Mouse (Mus musculus): ENCODE results near the gene Dennd1b. TPM values are rescaled to one million over a fixed set of nuclear protein-coding genes. Genes with fewer than 3 reads are reported as not detected.

Dennd1b gene
- total RNA-seq (2021): 10 to 100 TPM; 18.9 to 20.0 TPM

GRCm38 (mm10) chr1:138963161-138963867, at the start of gene Dennd1b:
TSS of gene Dennd1b (plus strand) at chr1:138963435.
- DNase-seq: peak; percentile 61
- intact Hi-C loops (cut with DNase I): no loop called here

DNA sequence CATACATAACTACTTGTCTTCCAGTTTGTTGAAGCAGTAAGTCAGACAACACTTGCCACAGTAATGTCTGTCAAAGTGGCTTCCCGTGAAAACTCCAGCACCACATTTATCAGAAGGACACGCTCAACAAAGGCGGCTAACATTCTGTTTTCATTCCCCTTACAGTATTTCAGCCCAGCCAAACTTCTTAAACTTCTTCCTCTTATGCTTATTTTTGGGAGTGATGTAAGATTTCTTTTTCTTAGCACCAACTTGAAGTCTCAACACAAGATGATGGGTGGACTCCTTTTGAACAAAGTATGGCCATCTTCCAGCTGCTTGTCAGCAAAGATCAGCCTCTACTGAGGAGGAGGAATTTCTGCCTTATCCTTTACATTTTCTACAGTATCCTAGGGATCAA, 47.6 kb upstream of the Dennd1b start:
- no peak for DNase-seq
- intact Hi-C loops (cut with DNase I): no loop called here

DNA sequence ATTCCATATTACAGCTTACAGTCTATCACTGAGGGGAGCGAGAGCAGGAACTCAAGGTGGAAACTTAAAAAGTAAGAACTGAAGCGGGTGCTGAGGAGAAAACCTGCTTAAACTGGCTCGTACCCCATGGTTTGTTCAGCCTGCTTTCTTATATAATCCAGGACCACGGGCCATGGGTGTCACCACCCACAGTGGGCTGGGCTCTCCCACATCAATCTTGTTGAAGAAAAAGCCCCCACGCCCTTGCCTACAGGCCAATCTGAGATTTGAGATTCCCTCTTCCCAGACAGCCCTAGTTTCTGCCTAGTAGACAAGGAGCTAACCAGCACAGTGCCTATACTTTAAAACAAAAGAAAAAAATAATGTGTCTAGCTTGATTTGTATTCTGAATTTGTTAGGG, 43.6 kb upstream of the Dennd1b start:
- intact Hi-C loops (cut with DNase I): no loop called here
- DNase-seq: no peak

DNA sequence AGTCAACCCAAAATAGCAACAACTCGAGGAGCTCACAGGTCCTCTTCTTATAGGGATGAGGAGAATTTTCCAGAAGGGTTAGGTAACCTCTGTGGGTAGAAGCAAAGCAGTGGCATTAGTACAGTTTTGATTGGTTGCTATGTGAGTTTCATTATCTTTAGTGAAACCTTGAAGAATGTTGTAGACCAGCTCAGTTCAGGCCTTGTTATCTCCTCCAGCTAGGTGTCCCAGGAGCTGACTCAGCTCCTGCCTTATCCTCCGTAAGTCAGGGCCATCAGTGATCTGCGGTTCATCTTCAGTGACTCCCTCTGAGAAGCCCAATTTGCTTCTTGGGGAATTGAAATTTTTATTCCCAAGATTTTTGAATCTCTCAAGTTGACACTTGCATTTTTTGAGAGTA, 43.2 kb upstream of the Dennd1b start:
- intact Hi-C loops (cut with DNase I): no loop called here
- DNase-seq: no peak

DNA sequence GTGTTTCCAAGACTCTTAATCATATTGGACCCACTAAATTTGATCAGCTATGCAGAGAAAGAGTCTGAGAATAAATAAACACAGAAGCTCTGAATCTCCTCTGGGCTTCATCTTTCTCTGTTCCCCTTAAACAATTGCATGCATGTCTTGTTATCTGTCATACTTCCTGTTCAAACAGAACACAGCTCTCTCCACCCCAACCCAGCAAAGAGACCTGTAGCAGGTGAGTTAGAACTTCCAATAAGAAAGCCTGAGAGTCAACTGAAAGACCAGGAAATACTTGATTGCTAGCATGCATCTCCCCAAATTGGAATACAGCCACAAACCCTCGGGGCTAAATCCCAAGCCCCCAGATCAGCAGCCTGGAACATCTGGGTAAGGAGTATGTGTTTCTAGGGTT, 42.4 kb upstream of the Dennd1b start:
- DNase-seq: no peak
- intact Hi-C loops (cut with DNase I): no loop called here

DNA sequence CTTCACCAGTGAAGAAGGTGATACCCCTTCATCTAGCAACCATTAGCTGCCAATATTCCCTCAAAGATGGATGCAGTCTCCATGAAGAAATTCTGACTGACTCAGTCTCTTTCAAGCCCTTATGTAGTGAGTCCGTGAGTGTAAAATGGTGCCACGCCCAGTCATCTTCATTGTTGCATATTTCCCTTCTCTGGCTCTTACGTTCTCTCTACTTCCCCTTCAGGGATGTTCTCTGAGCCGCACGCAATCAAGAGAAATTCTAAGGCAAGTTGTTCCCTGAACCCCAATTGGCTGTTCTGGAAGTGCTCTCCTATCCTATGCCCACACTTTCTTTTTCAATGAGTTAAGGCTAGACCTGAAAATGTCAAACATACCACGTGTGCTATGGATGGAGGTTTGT, 40.3 kb upstream of the Dennd1b start:
- intact Hi-C loops (cut with DNase I): no loop called here

DNA sequence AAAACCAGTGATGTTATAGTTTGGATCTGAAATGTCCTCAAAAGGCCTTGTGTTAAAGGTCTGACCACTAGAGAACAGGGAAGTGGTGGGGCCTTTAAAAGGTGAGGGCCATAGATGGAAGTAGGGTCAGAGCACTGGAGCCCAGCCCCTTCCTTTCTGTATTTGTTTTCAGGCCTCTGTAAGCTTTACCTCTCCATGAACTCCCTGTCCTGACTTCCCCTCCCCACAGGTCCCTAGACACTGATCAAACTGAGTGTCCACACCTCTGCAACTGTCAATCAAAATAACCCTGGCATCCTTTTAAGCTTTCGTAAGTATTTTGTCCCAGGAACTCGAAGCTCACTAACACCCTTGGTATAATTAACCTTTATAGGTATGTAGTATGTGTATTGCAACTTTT, 39.0 kb upstream of the Dennd1b start:
- no peak for DNase-seq
- intact Hi-C loops (cut with DNase I): no loop called here

More for the DNA sequence above, 40.3 kb upstream of the Dennd1b start:
- DNase-seq: no peak

GRCm38 (mm10) chr1:138928671-138929483, 34.4 kb upstream of the Dennd1b start:
- no peak for DNase-seq
- intact Hi-C loops (cut with DNase I): no loop called here

DNA sequence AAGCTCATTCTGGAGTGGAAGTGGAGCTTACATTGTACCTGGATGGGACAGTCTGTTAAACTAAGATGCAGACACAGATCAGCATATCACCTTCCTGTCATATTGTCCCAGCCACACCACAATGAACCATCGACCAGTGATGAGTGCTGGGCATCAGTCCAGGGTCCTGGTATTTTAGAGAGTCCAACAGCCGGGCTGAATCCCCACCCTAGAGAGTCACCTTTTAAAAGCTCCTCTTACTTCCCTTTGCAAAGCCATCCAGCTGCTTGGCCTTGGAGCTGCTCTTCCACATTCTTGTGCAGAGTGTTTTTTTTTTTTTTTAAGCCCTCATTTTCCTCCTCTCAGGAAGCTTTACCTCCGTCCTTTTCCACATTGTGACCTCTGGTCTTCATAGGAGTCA, 33.2 kb upstream of the Dennd1b start:
- intact Hi-C loops (cut with DNase I): no loop called here

GRCm38 (mm10) chr1:138930856-138931255, 32.4 kb upstream of the Dennd1b start:
- DNase-seq: no peak
- intact Hi-C loops (cut with DNase I): no loop called here

More for the DNA sequence above, 33.2 kb upstream of the Dennd1b start:
- DNase-seq: no peak

- intact Hi-C loops (cut with DNase I): no loop called here
- no peak for DNase-seq
Measured at GRCm38 (mm10) chr1:138936169-138936568, 27.1 kb upstream of the Dennd1b start.

DNA sequence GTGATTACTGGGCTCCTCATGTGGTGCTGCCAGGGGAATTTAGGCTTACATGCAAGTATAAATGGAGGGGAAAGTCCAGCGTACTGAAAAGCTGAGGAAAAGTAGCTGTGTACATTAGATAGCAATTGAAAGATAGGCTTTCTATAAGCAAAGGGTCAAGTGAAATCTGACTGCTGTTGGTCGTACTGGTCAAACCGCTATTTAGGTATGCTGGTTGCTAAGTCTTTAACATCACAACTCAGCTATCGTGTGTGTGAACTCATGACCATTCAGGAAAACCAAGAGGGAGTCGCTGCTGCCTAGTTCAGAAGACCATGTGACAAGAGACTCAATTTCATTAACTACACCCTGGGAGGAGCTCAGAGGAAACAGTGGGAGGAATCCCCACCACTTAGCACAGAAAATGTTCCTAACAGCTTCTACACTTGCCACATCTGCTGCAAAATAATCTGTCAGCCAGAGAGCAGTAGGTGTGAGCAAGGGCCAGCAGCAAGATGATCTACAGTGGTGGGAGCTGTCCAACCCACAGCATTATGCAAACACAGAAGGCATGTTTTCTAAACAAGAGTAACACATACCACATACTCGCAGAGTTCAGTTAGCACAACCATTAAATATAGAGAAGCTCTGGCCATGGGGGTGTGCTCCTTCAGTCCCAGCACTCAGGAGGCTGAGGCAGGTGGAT, 25.4 kb upstream of the Dennd1b start:
- DNase-seq: no peak
- intact Hi-C loops (cut with DNase I): no loop called here

DNA sequence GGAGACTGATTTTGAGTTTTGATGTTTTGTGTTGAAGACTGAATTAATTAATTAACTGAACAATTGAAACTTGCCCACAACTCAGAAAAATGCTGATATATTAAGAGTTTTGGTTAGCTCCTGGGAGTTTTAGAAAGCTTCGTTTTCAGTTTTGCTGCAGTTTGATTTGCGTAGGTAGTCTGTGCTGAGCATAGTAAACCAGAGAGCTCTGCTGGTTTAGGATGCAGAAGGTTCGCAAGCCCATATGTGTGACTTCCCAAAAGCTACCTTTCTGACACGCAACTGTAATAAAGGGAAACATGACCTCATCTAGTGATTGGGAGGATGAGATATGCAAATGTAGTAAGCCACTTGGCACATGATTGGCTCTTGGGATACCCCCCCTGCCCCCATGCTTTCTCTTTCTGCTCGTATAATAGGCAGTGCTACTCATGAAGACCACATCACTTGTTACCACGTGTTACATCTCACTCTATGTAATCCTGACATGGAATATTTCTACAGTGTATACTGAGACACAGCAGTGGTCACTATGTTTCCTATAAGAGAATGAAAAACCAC, 23.6 kb upstream of the Dennd1b start:
- DNase-seq: no peak
- intact Hi-C loops (cut with DNase I): no loop called here

- no peak for DNase-seq
- intact Hi-C loops (cut with DNase I): no loop called here
Measured at GRCm38 (mm10) chr1:138940407-138940806, 22.8 kb upstream of the Dennd1b start.

DNA sequence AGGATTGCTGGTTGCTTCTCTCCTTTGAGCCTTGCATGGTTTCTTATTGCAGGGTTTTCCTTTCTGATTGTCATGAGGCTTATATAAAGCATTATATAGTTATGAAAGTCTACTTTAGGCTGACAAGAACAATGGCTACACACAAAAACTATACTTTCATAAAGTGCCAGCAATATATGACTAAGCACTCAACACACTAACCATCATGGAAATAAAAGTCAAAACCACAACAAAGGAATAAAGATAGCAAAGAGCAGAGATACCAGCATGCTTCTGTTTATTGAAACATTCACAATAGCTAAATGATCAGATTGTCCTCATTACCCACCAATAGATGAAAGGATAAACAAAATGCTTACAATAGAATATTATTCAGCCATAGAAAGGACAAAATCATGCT, 11.1 kb upstream of the Dennd1b start:
- DNase-seq: no peak

GRCm38 (mm10) chr1:138954978-138955377, 8.3 kb upstream of the Dennd1b start:
- intact Hi-C loops (cut with DNase I): no loop called here
- no peak for DNase-seq

More for the DNA sequence above, 11.1 kb upstream of the Dennd1b start:
- intact Hi-C loops (cut with DNase I): no loop called here

- no peak for DNase-seq
- intact Hi-C loops (cut with DNase I): no loop called here
Measured at GRCm38 (mm10) chr1:138955455-138955854, 7.8 kb upstream of the Dennd1b start.

- intact Hi-C loops (cut with DNase I): no loop called here
- no peak for DNase-seq
Measured at GRCm38 (mm10) chr1:138956511-138956910, 6.7 kb upstream of the Dennd1b start.

GRCm38 (mm10) chr1:138957111-138957510, 6.1 kb upstream of the Dennd1b start:
- DNase-seq: no peak
- intact Hi-C loops (cut with DNase I): no loop called here

DNA sequence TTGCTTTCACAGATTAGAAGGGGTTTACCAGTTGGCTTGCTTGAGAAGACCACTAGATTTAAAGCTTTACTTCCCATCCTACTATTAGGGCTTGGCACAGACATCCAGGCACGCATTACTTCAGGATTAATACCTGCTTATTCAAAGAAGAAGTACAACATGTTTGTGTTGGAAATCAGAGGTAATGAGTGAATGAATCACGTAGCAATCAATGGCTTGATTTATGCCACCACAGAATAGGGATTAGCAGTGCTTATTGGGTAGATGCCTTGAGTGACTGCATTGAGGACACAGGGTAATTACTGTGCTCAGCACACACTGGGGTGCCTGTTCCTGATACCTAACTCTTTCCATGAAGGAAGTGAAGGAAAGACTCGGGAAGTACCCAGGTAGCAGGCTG, 4.4 kb upstream of the Dennd1b start:
- intact Hi-C loops (cut with DNase I): no loop called here
- DNase-seq: no peak

GRCm38 (mm10) chr1:138959903-138960483, 3.2 kb upstream of the Dennd1b start:
- intact Hi-C loops (cut with DNase I): no loop called here
- no peak for DNase-seq

Data from left cerebral cortex, postnatal 4 days (tissue).